22 mouse cellular contexts compared by ENCODE assay signal in the genomic region with DNA sequence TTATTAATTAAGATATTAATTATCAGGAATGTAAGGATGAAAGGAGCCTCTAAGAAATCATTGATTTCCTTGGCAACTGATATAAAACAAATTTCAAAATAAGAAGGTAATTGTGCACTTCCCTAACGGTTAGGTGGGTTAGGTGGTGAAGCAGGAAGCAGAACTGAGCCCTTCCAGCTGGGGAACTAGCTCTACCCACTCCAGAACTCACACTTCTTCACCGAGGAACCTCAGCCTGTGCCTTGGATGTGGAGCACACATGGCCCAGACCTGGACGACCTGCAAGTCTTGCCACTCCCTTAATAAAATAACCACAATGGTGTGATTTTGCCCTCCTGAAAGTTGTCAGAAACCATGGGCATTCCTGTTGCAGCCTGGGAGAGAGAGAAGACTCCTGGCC. TPM values are rescaled to one million over a fixed set of nuclear protein-coding genes. Genes with fewer than 3 reads are reported as not detected.
DNase-seq lines count a peak whose midpoint lies in the region; ATAC-seq and TF ChIP-seq lines count a peak whose summit lies in the region.
"Had no signal": no experiment of that assay in that cellular context is flagged by ENCODE, and none has a peak within 500 bp of the region (broad histone marks: within the 10 kb centered on the region; RNA-seq: fewer than 3 reads in every experiment).

No protein-coding gene starts in this region.

- 66% methylated on average over 3 of the region's 3 CpGs for WGBS in forebrain, embryonic 12.5 days
- 78% methylated on average over 3 of the region's 3 CpGs for WGBS in forebrain, embryonic 13.5 days
- 41% methylated on average over 3 of the region's 3 CpGs for WGBS in stomach, embryonic 16.5 days
- 54% methylated on average over 3 of the region's 3 CpGs for WGBS in stomach, postnatal 0 days
- 56% methylated on average over 3 of the region's 3 CpGs for WGBS in heart, embryonic 11.5 days (ENCODE audit: insufficient replicate concordance)

- 0 out of 2 replicates have a peak, but pooled peaks have one; percentile 55 for ATAC-seq in forebrain, embryonic 12.5 days (ENCODE audit: low FRiP score)
- ATAC-seq in forebrain, embryonic 13.5 days = no peak
- no peak for ATAC-seq in stomach, embryonic 16.5 days (ENCODE audit: insufficient read depth, low FRiP score)
- no peak for ATAC-seq in stomach, postnatal 0 days (ENCODE audit: low FRiP score, low TSS enrichment)
- peak; percentile 35; the same call in 1 of the 2 replicates for ATAC-seq in megakaryocyte, adult 5-6 weeks (ENCODE audit: poor library complexity, severe bottlenecking)
- no peak for ATAC-seq in heart, embryonic 11.5 days (replicated peaks; ENCODE audit: insufficient number of reproducible peaks, low FRiP score, low TSS enrichment)
- ATAC-seq: CD4-positive, CD25-positive, alpha-beta regulatory T cell, adult 4 months; forebrain, postnatal 0 days; hindbrain, postnatal 0 days had no signal

- H3K9ac ChIP-seq in forebrain, embryonic 12.5 days = no peak overlapping the region
- H3K9ac ChIP-seq in forebrain, embryonic 13.5 days = no peak overlapping the region
- no peak overlapping the region for H3K9ac ChIP-seq in stomach, embryonic 16.5 days (ENCODE audit: low read length)
- H3K9ac ChIP-seq in stomach, postnatal 0 days (ENCODE audit: low read length) = no peak overlapping the region
- H3K9ac ChIP-seq in heart, embryonic 11.5 days (ENCODE audit: low read depth, low read length) = no peak overlapping the region
- H3K9ac ChIP-seq: embryonic facial prominence, embryonic 15.5 days; forebrain, postnatal 0 days; hindbrain, embryonic 12.5 days had no signal

- no peak for DNase-seq in stomach, postnatal 0 days (ENCODE audit: low spot score)
- DNase-seq in thymus, postnatal 0 days (ENCODE audit: low spot score) = no peak
- DNase-seq: adrenal gland, postnatal 10 days; B cell, adult 2 months; cerebellum, adult 11-12 months; cerebellum, adult 9-10 months; cerebellum, postnatal 36 days; forebrain, postnatal 0 days; gastrocnemius, postnatal 14 days; heart, postnatal 10 days; heart, postnatal 4 days had no signal

- H3K27me3 ChIP-seq in forebrain, embryonic 12.5 days = no peaks in the 10 kb centered on the region
- no peaks in the 10 kb centered on the region for H3K27me3 ChIP-seq in forebrain, embryonic 13.5 days
- H3K27me3 ChIP-seq in stomach, embryonic 16.5 days (ENCODE audit: control insufficient read depth, insufficient read depth, low read length) = no peaks in the 10 kb centered on the region
- H3K27me3 ChIP-seq in stomach, postnatal 0 days (ENCODE audit: control insufficient read depth, insufficient read depth, low read length) = no peaks in the 10 kb centered on the region
- H3K27me3 ChIP-seq in heart, embryonic 11.5 days (ENCODE audit: control insufficient read depth, insufficient read depth, low read length) = no peaks in the 10 kb centered on the region
- H3K27me3 ChIP-seq: embryonic facial prominence, embryonic 15.5 days; hindbrain, embryonic 12.5 days had no signal

- H3K4me2 ChIP-seq in forebrain, embryonic 12.5 days = no peak overlapping the region
- H3K4me2 ChIP-seq in forebrain, embryonic 13.5 days = no peak overlapping the region
- H3K4me2 ChIP-seq in stomach, embryonic 16.5 days (ENCODE audit: low read depth, low read length) = no peak overlapping the region
- H3K4me2 ChIP-seq in stomach, postnatal 0 days (replicated peaks; ENCODE audit: low read depth) = no peak overlapping the region
- H3K4me2 ChIP-seq in heart, embryonic 11.5 days = no peak overlapping the region
- H3K4me2 ChIP-seq: embryonic facial prominence, embryonic 15.5 days; hindbrain, embryonic 12.5 days had no signal

- H3K4me3 ChIP-seq in forebrain, embryonic 12.5 days (replicated peaks) = no peak overlapping the region
- H3K4me3 ChIP-seq in forebrain, embryonic 13.5 days = no peak overlapping the region
- no peak overlapping the region for H3K4me3 ChIP-seq in stomach, embryonic 16.5 days (replicated peaks; ENCODE audit: low read length)
- no peak overlapping the region for H3K4me3 ChIP-seq in stomach, postnatal 0 days (ENCODE audit: low read depth, low read length)
- no peak overlapping the region for H3K4me3 ChIP-seq in heart, embryonic 11.5 days (ENCODE audit: low read depth, low read length)
- H3K4me3 ChIP-seq: embryonic facial prominence, embryonic 15.5 days; erythroblast, embryonic 14.5 days; hindbrain, embryonic 12.5 days had no signal

- TF ChIP-seq CTCF in stomach, postnatal 0 days (IDR thresholded peaks at IDR 0.05; ENCODE audit: low read depth) = no peak

- TF ChIP-seq EP300 in stomach, postnatal 0 days (optimal IDR thresholded peaks at IDR 0.05) = no peak

- no peaks in the 10 kb centered on the region for H3K9me3 ChIP-seq in forebrain, embryonic 12.5 days
- no peaks in the 10 kb centered on the region for H3K9me3 ChIP-seq in forebrain, embryonic 13.5 days (replicated peaks)
- H3K9me3 ChIP-seq in stomach, embryonic 16.5 days (replicated peaks; ENCODE audit: control insufficient read depth, low read length) = no peaks in the 10 kb centered on the region
- H3K9me3 ChIP-seq in stomach, postnatal 0 days (ENCODE audit: control insufficient read depth, low read length) = no peaks in the 10 kb centered on the region
- H3K9me3 ChIP-seq in heart, embryonic 11.5 days (replicated peaks; ENCODE audit: control insufficient read depth, low read length) = no peaks in the 10 kb centered on the region
- H3K9me3 ChIP-seq: embryonic facial prominence, embryonic 15.5 days; G1E; hindbrain, embryonic 12.5 days had no signal

- no peak overlapping the region for H3K27ac ChIP-seq in forebrain, embryonic 12.5 days
- H3K27ac ChIP-seq in forebrain, embryonic 13.5 days = no peak overlapping the region
- peak overlapping the region; percentile 7; the same call in 1 of the 2 replicates for H3K27ac ChIP-seq in stomach, embryonic 16.5 days (ENCODE audit: low read length)
- no peak overlapping the region for H3K27ac ChIP-seq in stomach, postnatal 0 days (replicated peaks)
- no peak overlapping the region for H3K27ac ChIP-seq in heart, embryonic 11.5 days (ENCODE audit: low read depth, low read length)
- H3K27ac ChIP-seq: hindbrain, postnatal 0 days had no signal

- peaks cover 14% of the 10 kb centered on the region for H3K4me1 ChIP-seq in forebrain, embryonic 12.5 days
- peaks cover 9% of the 10 kb centered on the region; the same call in 1 of the 2 replicates for H3K4me1 ChIP-seq in forebrain, embryonic 13.5 days
- peaks cover 10% of the 10 kb centered on the region; the same call in 1 of the 2 replicates for H3K4me1 ChIP-seq in stomach, embryonic 16.5 days (ENCODE audit: control insufficient read depth, insufficient read depth, low read length)
- H3K4me1 ChIP-seq in stomach, postnatal 0 days (replicated peaks; ENCODE audit: control insufficient read depth, insufficient read depth) = no peaks in the 10 kb centered on the region
- peaks cover 6% of the 10 kb centered on the region; the same call in 1 of the 2 replicates for H3K4me1 ChIP-seq in heart, embryonic 11.5 days (ENCODE audit: control insufficient read depth, insufficient read depth, low read length)

- H3K36me3 ChIP-seq in forebrain, embryonic 12.5 days (replicated peaks) = no peaks in the 10 kb centered on the region
- H3K36me3 ChIP-seq in forebrain, embryonic 13.5 days (ENCODE audit: poor library complexity, severe bottlenecking) = no peaks in the 10 kb centered on the region
- no peaks in the 10 kb centered on the region for H3K36me3 ChIP-seq in stomach, embryonic 16.5 days (ENCODE audit: control insufficient read depth, insufficient read depth, low read length)
- no peaks in the 10 kb centered on the region for H3K36me3 ChIP-seq in stomach, postnatal 0 days (ENCODE audit: control insufficient read depth, insufficient read depth, low read length)
- H3K36me3 ChIP-seq in heart, embryonic 11.5 days (ENCODE audit: control insufficient read depth, insufficient read depth, low read length) = no peaks in the 10 kb centered on the region
- H3K36me3 ChIP-seq: embryonic facial prominence, embryonic 15.5 days; G1E; hindbrain, embryonic 12.5 days had no signal

RNA-seq across cellular contexts. Expression of a gene that starts 35.2 kb away (rescaled TPM):
- 195 and 207 TPM in 2 replicates for polyA plus RNA-seq in forebrain, embryonic 12.5 days (2016; fragmentation: Nextera tagmentation; extraction: Ambion mirVana)
- polyA plus RNA-seq in forebrain, embryonic 13.5 days (2015; fragmentation: Nextera tagmentation; extraction: Ambion mirVana) = 111 and 122 TPM in 2 replicates
- polyA plus RNA-seq in stomach, embryonic 16.5 days (2015; fragmentation: Nextera tagmentation; extraction: Ambion mirVana) = 34.4 and 40.1 TPM in 2 replicates
- polyA plus RNA-seq in stomach, postnatal 0 days (2015; fragmentation: Nextera tagmentation; extraction: Ambion mirVana) = 18.6 and 21.3 TPM in 2 replicates
- total RNA-seq in megakaryocyte, adult 5-6 weeks (2015) = 99.8 and 125 TPM in 2 replicates
- total RNA-seq in megakaryocyte, adult 5-6 weeks (2017) = 107 and 119 TPM in 2 replicates
- polyA plus RNA-seq in heart, embryonic 11.5 days (2014; fragmentation: Nextera tagmentation; extraction: Ambion mirVana) = 52.8 and 66.8 TPM in 2 replicates
- polyA plus RNA-seq in thymus, postnatal 0 days (2015; fragmentation: Nextera tagmentation; extraction: Ambion mirVana) = 69.1 and 93.3 TPM in 2 replicates

Comparison
In these comparisons a context has a peak if more than half of its experiments do, and no peak if none do; other contexts are left out.
1. ATAC-seq: peak in forebrain, embryonic 12.5 days (single experiment) and megakaryocyte, adult 5-6 weeks (single experiment); none in forebrain, embryonic 13.5 days (single experiment), stomach, embryonic 16.5 days (single experiment), stomach, postnatal 0 days (single experiment) and heart, embryonic 11.5 days (single experiment).